Comparison of ENCODE assay signal across 10 mouse cellular contexts in the genomic region with DNA sequence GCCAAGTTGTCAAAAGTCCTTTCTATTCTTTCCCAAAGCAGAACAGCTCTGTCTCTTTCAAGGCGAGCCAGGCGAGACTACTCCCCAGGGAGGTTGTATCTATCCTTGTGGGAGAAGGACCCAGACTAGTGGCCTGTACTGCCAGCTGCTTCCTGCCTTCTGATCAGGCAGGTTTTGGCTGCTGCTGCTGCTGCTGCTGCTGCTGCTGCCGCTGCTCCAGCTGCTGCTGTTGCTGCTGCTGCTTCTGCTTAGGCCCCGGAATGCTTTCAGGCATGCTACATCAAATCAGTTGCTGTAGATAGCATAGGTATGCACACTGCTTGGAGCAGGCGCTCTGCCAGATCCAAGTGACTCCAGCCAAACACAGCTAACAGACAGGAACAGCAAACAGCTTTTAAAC.
DNase-seq lines count a peak whose midpoint lies in the region; ATAC-seq and TF ChIP-seq lines count a peak whose summit lies in the region.
"Had no signal": no experiment of that assay in that cellular context is flagged by ENCODE, and none has a peak within 500 bp of the region (broad histone marks: within the 10 kb centered on the region; RNA-seq: fewer than 3 reads in every experiment).

No protein-coding gene starts in this region.

- WGBS in embryonic facial prominence, embryonic 13.5 days: 23% methylated on average over 5 of the region's 5 CpGs
- WGBS in hindbrain, postnatal 0 days: 19% methylated on average over 5 of the region's 5 CpGs
- WGBS in neural tube, embryonic 12.5 days: 11% methylated on average over 5 of the region's 5 CpGs

- 0 out of 2 replicates have a peak, but pooled peaks cover 3% of the 10 kb centered on the region for H3K27me3 ChIP-seq in embryonic facial prominence, embryonic 13.5 days
- no peaks in the 10 kb centered on the region for H3K27me3 ChIP-seq in hindbrain, postnatal 0 days (ENCODE audit: insufficient read depth, low read length)
- H3K27me3 ChIP-seq in neural tube, embryonic 12.5 days (replicated peaks): no peaks in the 10 kb centered on the region
- H3K27me3 ChIP-seq: stomach, embryonic 15.5 days had no signal

- peak; percentile 66 for DNase-seq in heart, adult 11 months
- no peak for DNase-seq in heart, postnatal 36 days
- DNase-seq in hindbrain, postnatal 0 days (ENCODE audit: low spot score): peak; percentile 51
- DNase-seq in B cell, adult 2 months: no peak
- no peak for DNase-seq in spleen, postnatal 36 days (ENCODE audit: low spot score in 2 of 2)
- DNase-seq in gastrocnemius, adult 2 months: no peak

- peak overlapping the region; percentile 36 for H3K9ac ChIP-seq in embryonic facial prominence, embryonic 13.5 days
- no peak overlapping the region for H3K9ac ChIP-seq in hindbrain, postnatal 0 days (replicated peaks; ENCODE audit: low read length)
- no peak overlapping the region for H3K9ac ChIP-seq in neural tube, embryonic 12.5 days
- H3K9ac ChIP-seq: liver, postnatal 0 days; stomach, embryonic 15.5 days had no signal

- peak overlapping the region; percentile 39; the same call in 1 of the 2 replicates for H3K27ac ChIP-seq in embryonic facial prominence, embryonic 13.5 days
- peak overlapping the region; percentile 18; the same call in 1 of the 2 replicates for H3K27ac ChIP-seq in hindbrain, postnatal 0 days
- no peak overlapping the region; the same call in 1 of the 2 replicates for H3K27ac ChIP-seq in neural tube, embryonic 12.5 days
- no peak overlapping the region for H3K27ac ChIP-seq in gastrocnemius, adult 2 months
- H3K27ac ChIP-seq: stomach, embryonic 15.5 days had no signal

- H3K4me2 ChIP-seq in embryonic facial prominence, embryonic 13.5 days: no peak overlapping the region
- no peak overlapping the region for H3K4me2 ChIP-seq in hindbrain, postnatal 0 days (ENCODE audit: low read depth, low read length)
- H3K4me2 ChIP-seq in neural tube, embryonic 12.5 days (replicated peaks): no peak overlapping the region

- H3K36me3 ChIP-seq in embryonic facial prominence, embryonic 13.5 days: no peaks in the 10 kb centered on the region
- H3K36me3 ChIP-seq in hindbrain, postnatal 0 days (ENCODE audit: insufficient read depth, low read length): no peaks in the 10 kb centered on the region
- no peaks in the 10 kb centered on the region for H3K36me3 ChIP-seq in neural tube, embryonic 12.5 days
- H3K36me3 ChIP-seq: stomach, embryonic 15.5 days had no signal

- no peak for ATAC-seq in embryonic facial prominence, embryonic 13.5 days (ENCODE audit: insufficient number of reproducible peaks, insufficient read depth, low FRiP score, low TSS enrichment, low read depth)
- 0 out of 2 replicates have a peak, but pooled peaks have one; percentile 30 for ATAC-seq in hindbrain, postnatal 0 days
- ATAC-seq in neural tube, embryonic 12.5 days (ENCODE audit: low FRiP score, low read depth): peak; percentile 51; the same call in 1 of the 2 replicates
- ATAC-seq: liver, postnatal 0 days had no signal

- intact Hi-C loops in heart, postnatal 36 days (cut with DNase I): loop anchor here (1.0 to 5.0 kb wide), 3 partner anchors 176 to 967 kb away; no protein-coding TSS in a partner anchor
- intact Hi-C loops in gastrocnemius, adult 2 months (cut with DNase I): loop anchor here (2.0 kb wide), 1 partner anchor 306 kb away; no protein-coding TSS in a partner anchor

- H3K4me1 ChIP-seq in embryonic facial prominence, embryonic 13.5 days: peaks cover 12% of the 10 kb centered on the region
- no peaks in the 10 kb centered on the region; the same call in 1 of the 2 replicates for H3K4me1 ChIP-seq in hindbrain, postnatal 0 days (ENCODE audit: insufficient read depth, low read length)
- peaks cover 18% of the 10 kb centered on the region for H3K4me1 ChIP-seq in neural tube, embryonic 12.5 days
- H3K4me1 ChIP-seq: stomach, embryonic 15.5 days had no signal

- no peaks in the 10 kb centered on the region for H3K9me3 ChIP-seq in embryonic facial prominence, embryonic 13.5 days
- no peaks in the 10 kb centered on the region for H3K9me3 ChIP-seq in hindbrain, postnatal 0 days (ENCODE audit: low read length)
- H3K9me3 ChIP-seq in neural tube, embryonic 12.5 days: no peaks in the 10 kb centered on the region
- H3K9me3 ChIP-seq: stomach, embryonic 15.5 days had no signal

- no peak for TF ChIP-seq CTCF in hindbrain, postnatal 0 days (IDR thresholded peaks at IDR 0.05; ENCODE audit: low read depth)
- no peak for TF ChIP-seq CTCF in gastrocnemius, adult 2 months (IDR thresholded peaks at IDR 0.05)

- no peak overlapping the region for H3K4me3 ChIP-seq in embryonic facial prominence, embryonic 13.5 days
- no peak overlapping the region for H3K4me3 ChIP-seq in hindbrain, postnatal 0 days (ENCODE audit: low read length)
- no peak overlapping the region for H3K4me3 ChIP-seq in neural tube, embryonic 12.5 days
- H3K4me3 ChIP-seq in gastrocnemius, adult 2 months: no peak overlapping the region
- H3K4me3 ChIP-seq: stomach, embryonic 15.5 days had no signal

Comparison
In these comparisons a context has a peak if more than half of its experiments do, and no peak if none do; other contexts are left out.
1. DNase-seq: peak in heart, adult 11 months (single experiment) and hindbrain, postnatal 0 days (single experiment); none in heart, postnatal 36 days (0 of 2), B cell, adult 2 months (0 of 2), spleen, postnatal 36 days (0 of 2) and gastrocnemius, adult 2 months (single experiment).
2. H3K27ac ChIP-seq: peak in embryonic facial prominence, embryonic 13.5 days (single experiment) and hindbrain, postnatal 0 days (single experiment); none in neural tube, embryonic 12.5 days (single experiment) and gastrocnemius, adult 2 months (single experiment).